Mouse (Mus musculus): Measurements from ENCODE around the gene Olfr122. TPM values are rescaled to one million over a fixed set of nuclear protein-coding genes. Genes with fewer than 3 reads are reported as not detected.

The Olfr122 gene
- total RNA-seq (2021): not detected
- long read RNA-seq, experiment 1: 0 reads
- long read RNA-seq, experiment 2: 0 reads

- no peak for DNase-seq (ENCODE audit: low spot score in 2 of 2)
Measured at GRCm38 (mm10) chr17:37768307-37768706, at the start of gene Olfr122. TSS of gene Olfr122 (plus strand) at chr17:37768607.

- DNase-seq (ENCODE audit: low spot score in 2 of 2): no peak
Measured at GRCm38 (mm10) chr17:37721508-37721907, 46.9 kb upstream of the Olfr122 start, which contains the start of gene Olfr120. TSS of gene Olfr120 (plus strand) at chr17:37721808.

- no peak for DNase-seq (ENCODE audit: low spot score in 2 of 2)
Measured at GRCm38 (mm10) chr17:37738070-37738469, 30.3 kb upstream of the Olfr122 start.

- DNase-seq (ENCODE audit: low spot score in 2 of 2): no peak
Measured at GRCm38 (mm10) chr17:37793229-37793628, 24.8 kb downstream of the Olfr122 start, which contains the start of gene Olfr123. TSS of gene Olfr123 (plus strand) at chr17:37793529.

- no peak for DNase-seq (ENCODE audit: low spot score in 2 of 2)
Measured at GRCm38 (mm10) chr17:37799588-37799987, 31.2 kb downstream of the Olfr122 start, which contains the start of gene Olfr124. TSS of gene Olfr124 (plus strand) at chr17:37799888.

Other genes starting within 250 kb of the Olfr122 start
- not detected for gene Olfr112, start 199.2 kb upstream of the Olfr122 start, total RNA-seq (2021)
- gene Olfr113, start 190.9 kb upstream of the Olfr122 start, total RNA-seq (2021): not detected
- not detected for gene Olfr114, start 175.9 kb upstream of the Olfr122 start, total RNA-seq (2021)
- not detected for gene Olfr115, start 141.5 kb upstream of the Olfr122 start, total RNA-seq (2021)
- gene Olfr116, start 141.4 kb upstream of the Olfr122 start, total RNA-seq (2021): not detected
- gene Olfr117, start 104.8 kb upstream of the Olfr122 start, total RNA-seq (2021): not detected
- gene Olfr118, start 101.6 kb upstream of the Olfr122 start, total RNA-seq (2021): not detected
- gene Olfr119, start 72.0 kb upstream of the Olfr122 start, total RNA-seq (2021): not detected
- gene Olfr120, start 46.8 kb upstream of the Olfr122 start, total RNA-seq (2021): not detected
- not detected for gene Olfr121, start 19.8 kb upstream of the Olfr122 start, total RNA-seq (2021)
- not detected for gene Olfr123, start 24.9 kb downstream of the Olfr122 start, total RNA-seq (2021)
- not detected for gene Olfr124, start 31.3 kb downstream of the Olfr122 start, total RNA-seq (2021)
- gene Olfr125, start 64.3 kb downstream of the Olfr122 start, total RNA-seq (2021): not detected
- not detected for gene Olfr126, start 78.9 kb downstream of the Olfr122 start, total RNA-seq (2021)
- gene Olfr127, start 131.8 kb downstream of the Olfr122 start, total RNA-seq (2021): not detected
- gene Olfr128, start 151.9 kb downstream of the Olfr122 start, total RNA-seq (2021): not detected
- gene Olfr761, start 184.5 kb downstream of the Olfr122 start, total RNA-seq (2021): not detected

Data from left cerebral cortex, adult 18-20 months (tissue).